ENCODE assay signal across 8 mouse cellular contexts in the genomic region with DNA sequence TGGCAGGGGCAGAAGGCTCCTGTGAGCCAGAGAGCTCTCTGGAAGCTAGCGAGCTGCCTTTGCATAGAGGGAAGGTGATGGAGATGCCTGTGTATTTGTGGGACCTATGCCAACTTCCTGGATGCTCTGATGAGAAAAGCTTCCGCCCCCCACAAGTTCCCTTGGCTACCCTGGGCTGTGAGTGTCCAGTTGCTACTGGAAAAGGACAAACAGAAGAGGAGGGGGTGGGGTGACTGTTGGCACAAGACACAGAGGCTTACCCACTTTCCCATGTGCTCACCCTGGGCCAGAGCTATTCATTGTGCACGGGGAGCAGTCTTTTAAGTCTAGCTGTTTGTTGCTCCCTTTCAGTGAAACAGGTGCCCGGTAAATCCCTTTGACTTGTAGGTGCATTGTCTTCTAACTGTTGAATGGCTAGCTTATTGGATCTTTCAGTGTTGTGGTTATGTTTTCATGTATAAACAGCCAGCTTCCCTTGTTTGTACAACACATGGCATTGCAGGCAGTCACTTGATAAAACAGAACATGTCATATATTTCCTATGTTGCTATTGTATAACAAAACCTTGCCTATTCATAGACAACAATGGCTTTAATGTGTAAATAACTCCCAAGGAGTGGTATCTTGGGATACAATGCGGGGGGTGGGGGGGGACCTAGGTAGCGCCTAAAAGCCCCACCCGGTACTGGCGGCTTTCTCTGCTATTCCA. TPM values are rescaled to one million over a fixed set of nuclear protein-coding genes. Genes with fewer than 3 reads are reported as not detected.
A peak's percentile ranks its signal among the peaks of the same experiment; 100 is the strongest.
DNase-seq lines count a peak whose midpoint lies in the region; ATAC-seq and TF ChIP-seq lines count a peak whose summit lies in the region.

No protein-coding gene starts in this region.

- peak overlapping the region; percentile 71 for H3K4me3 ChIP-seq in heart, embryonic 10.5 days
- H3K4me3 ChIP-seq in forebrain, postnatal 0 days (ENCODE audit: low read depth, low read length) = peak overlapping the region; percentile 77

- peaks cover 17% of the 10 kb centered on the region for H3K4me1 ChIP-seq in heart, embryonic 10.5 days
- H3K4me1 ChIP-seq in forebrain, postnatal 0 days (ENCODE audit: insufficient read depth) = peaks cover 29% of the 10 kb centered on the region

- peak overlapping the region; percentile 99 for H3K4me2 ChIP-seq in forebrain, postnatal 0 days (ENCODE audit: low read depth)

- no peaks in the 10 kb centered on the region for H3K36me3 ChIP-seq in heart, embryonic 10.5 days
- no peaks in the 10 kb centered on the region for H3K36me3 ChIP-seq in forebrain, postnatal 0 days (ENCODE audit: insufficient read depth)

- no peak for TF ChIP-seq CTCF in forebrain, postnatal 0 days (IDR thresholded peaks at IDR 0.05; ENCODE audit: low read depth)

- H3K9me3 ChIP-seq in heart, embryonic 10.5 days = no peaks in the 10 kb centered on the region
- no peaks in the 10 kb centered on the region for H3K9me3 ChIP-seq in forebrain, postnatal 0 days (ENCODE audit: low read length)

- peaks cover 71% of the 10 kb centered on the region for H3K27me3 ChIP-seq in heart, embryonic 10.5 days (ENCODE audit: insufficient read depth, poor library complexity, severe bottlenecking)
- no peaks in the 10 kb centered on the region for H3K27me3 ChIP-seq in forebrain, postnatal 0 days (ENCODE audit: insufficient read depth, low read length)

- H3K27ac ChIP-seq in heart, embryonic 10.5 days = no peak overlapping the region
- H3K27ac ChIP-seq in forebrain, postnatal 0 days (ENCODE audit: low read depth, low read length) = peak overlapping the region; percentile 89

- 29% methylated on average over 8 of the region's 8 CpGs for WGBS in heart, embryonic 10.5 days
- 12% methylated on average over 8 of the region's 8 CpGs for WGBS in forebrain, postnatal 0 days

- peak overlapping the region; percentile 97 for H3K9ac ChIP-seq in forebrain, postnatal 0 days

- ATAC-seq in forebrain, postnatal 0 days = peak; percentile 45
- no peak for ATAC-seq in granulocyte monocyte progenitor cell, adult 5-6 weeks (replicated peaks; ENCODE audit: poor library complexity, severe bottlenecking)
- ATAC-seq in CD4-positive, CD25-positive, alpha-beta regulatory T cell, adult 4 months = no peak

- no peak for DNase-seq in heart, embryonic 10.5 days (ENCODE audit: low spot score)
- no peak for DNase-seq in heart, adult 9 months (ENCODE audit: low spot score in 2 of 2)
- DNase-seq in Muller cell, postnatal 12 days (ENCODE audit: inconsistent ontology term) = peak; percentile 34
- peak; percentile 75 for DNase-seq in forebrain, postnatal 0 days
- DNase-seq in lung, postnatal 10 days = peak; percentile 81
- no peak for DNase-seq in ovary, postnatal 10 days (ENCODE audit: low spot score)

RNA-seq across cellular contexts. Expression of a gene that starts 2.6 kb away (rescaled TPM):
- polyA plus RNA-seq in heart, embryonic 10.5 days (2016; fragmentation: Nextera tagmentation; extraction: Ambion mirVana) = 0.07 and 0.11 TPM in 2 replicates
- 22.8 and 24.0 TPM in 2 replicates for total RNA-seq in forebrain, postnatal 0 days (2014; rRNA removed)
- polyA plus RNA-seq in forebrain, postnatal 0 days (2015; fragmentation: Nextera tagmentation; extraction: Ambion mirVana) = 11.1 and 15.6 TPM in 2 replicates
- not detected in 2 replicates for total RNA-seq in granulocyte monocyte progenitor cell, adult 5-6 weeks (2014; fragmentation: Nextera tagmentation)
- total RNA-seq in granulocyte monocyte progenitor cell, adult 5-6 weeks (2017) = not detected in 2 replicates
- not detected for polyA plus RNA-seq in CD4-positive, CD25-positive, alpha-beta regulatory T cell, adult 4 months (2017; shearing (Covaris generic))

RNA-seq across cellular contexts. Expression of a gene that starts 16.0 kb away (rescaled TPM):
- 0.14 and 0.52 TPM in 2 replicates for polyA plus RNA-seq in heart, embryonic 10.5 days (2016; fragmentation: Nextera tagmentation; extraction: Ambion mirVana)
- 0.69 and 1.8 TPM in 2 replicates for total RNA-seq in forebrain, postnatal 0 days (2014; rRNA removed)
- polyA plus RNA-seq in forebrain, postnatal 0 days (2015; fragmentation: Nextera tagmentation; extraction: Ambion mirVana) = 0.51 and 0.60 TPM in 2 replicates
- total RNA-seq in granulocyte monocyte progenitor cell, adult 5-6 weeks (2014; fragmentation: Nextera tagmentation) = not detected in 2 replicates
- total RNA-seq in granulocyte monocyte progenitor cell, adult 5-6 weeks (2017) = not detected in 2 replicates
- 1 to 10 TPM in 1 of 2 experiments, under 1 TPM in 1; 0.51 to 2.7 TPM for polyA plus RNA-seq in CD4-positive, CD25-positive, alpha-beta regulatory T cell, adult 4 months (2017; shearing (Covaris generic))

RNA-seq across cellular contexts. Expression of a gene that starts 28.9 kb away (rescaled TPM):
- 79.4 and 85.3 TPM in 2 replicates for polyA plus RNA-seq in heart, embryonic 10.5 days (2016; fragmentation: Nextera tagmentation; extraction: Ambion mirVana)
- 119 and 138 TPM in 2 replicates for total RNA-seq in forebrain, postnatal 0 days (2014; rRNA removed)
- 196 and 226 TPM in 2 replicates for polyA plus RNA-seq in forebrain, postnatal 0 days (2015; fragmentation: Nextera tagmentation; extraction: Ambion mirVana)
- 84.0 and 86.0 TPM in 2 replicates for total RNA-seq in granulocyte monocyte progenitor cell, adult 5-6 weeks (2014; fragmentation: Nextera tagmentation)
- 32.9 and 33.3 TPM in 2 replicates for total RNA-seq in granulocyte monocyte progenitor cell, adult 5-6 weeks (2017)
- polyA plus RNA-seq in CD4-positive, CD25-positive, alpha-beta regulatory T cell, adult 4 months (2017; shearing (Covaris generic)) = 100 to 1,000 TPM; 129 to 135 TPM

RNA-seq across cellular contexts. Expression of a gene that starts 57.1 kb away (rescaled TPM):
- polyA plus RNA-seq in heart, embryonic 10.5 days (2016; fragmentation: Nextera tagmentation; extraction: Ambion mirVana) = 96.2 and 144 TPM in 2 replicates
- 306 and 379 TPM in 2 replicates for total RNA-seq in forebrain, postnatal 0 days (2014; rRNA removed)
- 559 and 716 TPM in 2 replicates for polyA plus RNA-seq in forebrain, postnatal 0 days (2015; fragmentation: Nextera tagmentation; extraction: Ambion mirVana)
- total RNA-seq in granulocyte monocyte progenitor cell, adult 5-6 weeks (2014; fragmentation: Nextera tagmentation) = 153 and 168 TPM in 2 replicates
- total RNA-seq in granulocyte monocyte progenitor cell, adult 5-6 weeks (2017) = 161 and 207 TPM in 2 replicates
- 100 to 1,000 TPM; 183 to 184 TPM for polyA plus RNA-seq in CD4-positive, CD25-positive, alpha-beta regulatory T cell, adult 4 months (2017; shearing (Covaris generic))

Comparison
In these comparisons a context has a peak if more than half of its experiments do, and no peak if none do; other contexts are left out.
1. DNase-seq: peak in Muller cell, postnatal 12 days (single experiment), forebrain, postnatal 0 days (single experiment) and lung, postnatal 10 days (single experiment); none in heart, embryonic 10.5 days (single experiment), heart, adult 9 months (0 of 2) and ovary, postnatal 10 days (single experiment).
2. RNA of a gene that starts 2.6 kb away (polyA plus RNA-seq): 11.1 to 15.6 TPM in forebrain, postnatal 0 days; 0.07 to 0.11 TPM in heart, embryonic 10.5 days and not detected in CD4-positive, CD25-positive, alpha-beta regulatory T cell, adult 4 months; every median in the first group is over 10 times any median in the second.